Mouse (Mus musculus) intestine, postnatal 0 days (tissue): Measurements from ENCODE around the gene Celsr1. TPM values are rescaled to one million over a fixed set of nuclear protein-coding genes. Genes with fewer than 3 reads are reported as not detected.
A peak's percentile ranks its signal among the peaks of the same experiment; 100 is the strongest.

Experiments
- ATAC-seq: fragments of 200-750 bp; cut with Nextera tagmentation; 2 replicates; pipeline ENCODE4 v1.8.0; 2017; ENCODE audit warnings: mild to moderate bottlenecking, moderate TSS enrichment, moderate library complexity
- H3K27ac ChIP-seq: fragments of 300-500 bp; sonication (generic); 2 replicates; pipeline ENCODE4 v1.5.1; 2014; ENCODE audit warnings: mild to moderate bottlenecking, low read depth, low read length, moderate library complexity
- H3K27me3 ChIP-seq: fragments of 300-500 bp; sonication (generic); replicated peaks from 2 replicates; pipeline ENCODE4 v1.6.1; 2014; ENCODE audit warnings: low read length, mixed read lengths; ENCODE audit not compliant: control insufficient read depth, insufficient read depth
- H3K36me3 ChIP-seq: fragments of 300-500 bp; sonication (generic); 2 replicates; pipeline ENCODE4 v1.6.1; 2014; ENCODE audit warnings: mild to moderate bottlenecking, moderate library complexity; ENCODE audit not compliant: control insufficient read depth, insufficient read depth
- H3K4me1 ChIP-seq: fragments of 300-500 bp; sonication (generic); replicated peaks from 2 replicates; pipeline ENCODE4 v1.6.1; 2014; ENCODE audit warnings: antibody characterized with exemption, low read length, mixed read lengths; ENCODE audit not compliant: control insufficient read depth, insufficient read depth
- H3K4me2 ChIP-seq: fragments of 300-500 bp; sonication (generic); replicated peaks from 2 replicates; pipeline ENCODE4 v1.6.1; 2014; ENCODE audit warnings: low read depth, mild to moderate bottlenecking, moderate library complexity
- H3K4me3 ChIP-seq: fragments of 300-500 bp; sonication (generic); 2 replicates; pipeline ENCODE4 v1.5.1; 2014; ENCODE audit warnings: low read depth, low read length
- H3K9ac ChIP-seq: fragments of 300-500 bp; sonication (generic); 2 replicates; pipeline ENCODE4 v1.6.1; 2014; ENCODE audit warnings: mild to moderate bottlenecking, low read depth, low read length
- H3K9me3 ChIP-seq: fragments of 300-500 bp; sonication (generic); 2 replicates; pipeline ENCODE4 v1.6.1; 2016; ENCODE audit warnings: mixed run types; ENCODE audit not compliant: control insufficient read depth
- CTCF ChIP-seq: sonication (generic); IDR thresholded peaks from 2 replicates; pipeline ENCODE4 v1.5.1; 2016; ENCODE audit warnings: low read depth, mild to moderate bottlenecking, control low read depth, antibody characterized with exemption, moderate library complexity
- WGBS: fragments of 180-500 bp; shearing (Covaris S2); extraction: QIAGEN DNeasy Blood & Tissue Kit; methylation state at CpG from one replicate; pipeline ENCODE4 v1.1.7; 2014; 5-methylcytosine and 5-hydroxymethylcytosine counted together
- polyA plus RNA-seq: library from polyadenylated mRNA; unstranded; fragments of >200 nt; fragmentation: Nextera tagmentation; extraction: Ambion mirVana; gene quantifications from 2 replicates; pipeline ENCODE4 v1.2.1, GENCODE M21; 2015

Gene Celsr1
- polyA plus RNA-seq, 1 experiment from 2014 or later, result 0.39 TPM

GRCm38 (mm10) chr15:85897113-85897512 is 136.5 kb downstream of the Celsr1 start:
- WGBS, result 89% methylated on average over 10 of the region's 10 CpGs
- Histone ChIP-seq H3K27me3 (no peaks in the 10 kb centered on the region), H3K4me3 (no peak overlapping the region), H3K4me2 (no peak overlapping the region), H3K9me3 (no peaks in the 10 kb centered on the region), H3K36me3 (peaks cover 47% of the 10 kb centered on the region), H3K27ac (no peak overlapping the region), H3K4me1 (no peaks in the 10 kb centered on the region), H3K9ac (no peak overlapping the region)
- ATAC-seq, result no peak
- no peak for TF ChIP-seq CTCF

- H3K36me3 ChIP-seq, result peaks cover 54% of the 10 kb centered on the region
- 15% methylated on average over 8 of the region's 8 CpGs for WGBS
Observed at GRCm38 (mm10) chr15:85896284-85896683, 137.3 kb downstream of the Celsr1 start.

GRCm38 (mm10) chr15:85893871-85894270 is 139.7 kb downstream of the Celsr1 start:
- no peaks in the 10 kb centered on the region for H3K9me3 ChIP-seq
- WGBS, result 90% methylated on average over 7 of the region's 7 CpGs
- no peaks in the 10 kb centered on the region for H3K27me3 ChIP-seq
- TF ChIP-seq CTCF, result no peak
- H3K27ac ChIP-seq, result no peak overlapping the region
- no peak overlapping the region for H3K4me2 ChIP-seq
- no peak overlapping the region for H3K9ac ChIP-seq
- no peak overlapping the region for H3K4me3 ChIP-seq
- no peak for ATAC-seq
- H3K36me3 ChIP-seq, result peaks cover 68% of the 10 kb centered on the region
- no peaks in the 10 kb centered on the region for H3K4me1 ChIP-seq

More at GRCm38 (mm10) chr15:85896284-85896683, 137.3 kb downstream of the Celsr1 start:
- H3K27me3 ChIP-seq, result no peaks in the 10 kb centered on the region
- no peak overlapping the region for H3K4me3 ChIP-seq
- H3K9me3 ChIP-seq, result no peaks in the 10 kb centered on the region
- peak; percentile 97 for TF ChIP-seq CTCF
- H3K4me2 ChIP-seq, result no peak overlapping the region
- H3K4me1 ChIP-seq, result no peaks in the 10 kb centered on the region
- no peak overlapping the region for H3K27ac ChIP-seq
- H3K9ac ChIP-seq, result no peak overlapping the region
- ATAC-seq, result no peak

GRCm38 (mm10) chr15:85892498-85893118 is 141.0 kb downstream of the Celsr1 start:
- ATAC-seq, result no peak
- no peaks in the 10 kb centered on the region for H3K27me3 ChIP-seq
- no peak overlapping the region for H3K9ac ChIP-seq
- TF ChIP-seq CTCF, result no peak
- H3K9me3 ChIP-seq, result no peaks in the 10 kb centered on the region
- WGBS, result 84% methylated on average over 13 of the region's 13 CpGs
- H3K27ac ChIP-seq, result no peak overlapping the region
- H3K4me1 ChIP-seq, result no peaks in the 10 kb centered on the region
- H3K4me3 ChIP-seq, result no peak overlapping the region
- H3K4me2 ChIP-seq, result no peak overlapping the region
- H3K36me3 ChIP-seq, result peaks cover 67% of the 10 kb centered on the region

GRCm38 (mm10) chr15:85891971-85892370 is 141.6 kb downstream of the Celsr1 start:
- ATAC-seq, result no peak

GRCm38 (mm10) chr15:85889235-85889634 is 144.3 kb downstream of the Celsr1 start:
- TF ChIP-seq CTCF, result no peak
- no peak for ATAC-seq
- H3K27ac ChIP-seq, result no peak overlapping the region
- no peaks in the 10 kb centered on the region for H3K4me1 ChIP-seq
- WGBS, result 87% methylated on average over 4 of the region's 4 CpGs
- no peak overlapping the region for H3K9ac ChIP-seq
- no peak overlapping the region for H3K4me3 ChIP-seq
- H3K27me3 ChIP-seq, result no peaks in the 10 kb centered on the region
- H3K4me2 ChIP-seq, result no peak overlapping the region
- peaks cover 71% of the 10 kb centered on the region for H3K36me3 ChIP-seq
- H3K9me3 ChIP-seq, result no peaks in the 10 kb centered on the region

More at GRCm38 (mm10) chr15:85891971-85892370, 141.6 kb downstream of the Celsr1 start:
- no peaks in the 10 kb centered on the region for H3K27me3 ChIP-seq
- H3K36me3 ChIP-seq, result peaks cover 61% of the 10 kb centered on the region
- no peak overlapping the region for H3K9ac ChIP-seq
- H3K27ac ChIP-seq, result no peak overlapping the region
- 89% methylated on average over 10 of the region's 10 CpGs for WGBS
- no peak overlapping the region for H3K4me2 ChIP-seq
- TF ChIP-seq CTCF, result no peak
- no peaks in the 10 kb centered on the region for H3K9me3 ChIP-seq
- H3K4me1 ChIP-seq, result no peaks in the 10 kb centered on the region
- H3K4me3 ChIP-seq, result no peak overlapping the region
